Mouse (Mus musculus): ENCODE data around the gene Pla2g4a. TPM values are rescaled to one million over a fixed set of nuclear protein-coding genes. Genes with fewer than 3 reads are reported as not detected.

Gene Pla2g4a
- 2.4 and 5.9 TPM in 2 replicates for total RNA-seq (2014; rRNA removed; ENCODE audit: low replicate concordance)
- 2.8 and 3.1 TPM in 2 replicates for polyA plus RNA-seq (2015; fragmentation: Nextera tagmentation; extraction: Ambion mirVana)

DNA sequence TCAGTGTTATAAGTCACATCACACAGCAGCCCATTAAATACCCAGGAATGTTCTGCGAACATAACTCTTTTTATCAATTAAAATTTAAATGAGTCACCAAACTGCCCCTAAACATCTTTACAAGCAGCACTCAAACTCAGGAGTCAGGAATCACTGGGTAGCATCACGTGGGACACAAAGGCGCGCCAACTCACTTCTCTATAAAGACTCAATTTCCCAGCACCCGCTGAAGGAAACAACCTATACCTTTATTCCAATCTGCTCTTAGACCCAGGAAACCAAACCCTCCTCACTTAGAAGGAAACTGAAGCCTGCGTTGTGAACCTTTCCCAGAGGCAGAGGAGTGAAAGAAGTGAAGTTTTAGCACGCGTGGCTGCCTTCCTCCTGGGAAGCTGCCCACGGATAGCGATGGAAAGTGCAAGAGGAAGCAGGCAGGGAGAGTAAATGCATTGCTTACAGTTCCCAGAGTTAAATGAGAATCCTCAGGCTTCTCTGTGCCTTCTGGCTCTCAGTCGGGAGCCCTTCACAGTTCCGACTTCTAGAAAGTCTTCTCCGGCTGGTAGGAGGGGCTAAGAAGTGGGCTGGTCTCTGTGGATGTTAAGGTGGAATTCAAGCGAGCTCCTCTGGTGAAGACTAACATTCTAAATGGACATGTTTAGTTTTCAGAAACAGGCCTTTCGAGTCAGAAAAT is at the start of gene Pla2g4a:
Gene Pla2g4a (minus strand): TSS at position 557 of the 691 bp plus-strand sequence.
- 11% methylated on average over 15 of the region's 15 CpGs for WGBS
- Histone ChIP-seq H3K9me3 (replicated peaks; ENCODE audit: control insufficient read depth, low read length) (no peaks in the 10 kb centered on the region), H3K4me1 (ENCODE audit: control insufficient read depth, insufficient read depth) (no peaks in the 10 kb centered on the region; the same call in 1 of the 2 replicates), H3K36me3 (replicated peaks; ENCODE audit: control insufficient read depth, insufficient read depth, low read length) (no peaks in the 10 kb centered on the region), H3K27me3 (ENCODE audit: control insufficient read depth, insufficient read depth, low read length) (no peaks in the 10 kb centered on the region), H3K4me2 (ENCODE audit: low read depth, low read length) (peak within 1 kb of the TSS; percentile 86), H3K9ac (replicated peaks; ENCODE audit: low read depth, low read length) (peak within 1 kb of the TSS; percentile 60), H3K4me3 (ENCODE audit: low read depth, low read length) (peak within 1 kb of the TSS; percentile 63), H3K27ac (ENCODE audit: low read depth) (peak within 1 kb of the TSS; percentile 76; the same call in 1 of the 2 replicates)
- ATAC-seq (ENCODE audit: insufficient read depth, low read depth) (peak; percentile 58), DNase-seq (ENCODE audit: low spot score) (peak; percentile 10)
- TF ChIP-seq EP300 (IDR thresholded peaks at IDR 0.05; ENCODE audit: low read depth) = no peak
- TF ChIP-seq CTCF (IDR thresholded peaks at IDR 0.05; ENCODE audit: low read depth) = no peak

DNA sequence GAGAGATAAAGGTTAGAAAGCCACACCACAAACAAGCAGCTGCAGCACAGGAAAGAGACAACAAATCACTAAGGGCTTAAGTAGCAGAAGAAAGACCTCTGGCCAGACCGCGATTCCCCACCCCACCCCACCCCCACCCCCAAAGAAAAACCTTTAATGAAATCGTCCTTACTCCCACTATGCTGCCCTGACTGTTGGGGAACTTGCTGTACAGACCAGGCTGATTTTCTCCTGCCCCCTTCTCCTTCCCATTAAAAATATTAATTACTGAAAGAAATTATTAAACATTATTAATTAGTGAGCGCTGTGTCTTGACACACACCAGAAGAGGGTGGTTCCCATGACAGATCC is 49.5 kb upstream of the Pla2g4a start:
- Histone ChIP-seq H3K4me2 (ENCODE audit: low read depth, low read length) (no peak overlapping the region), H3K27me3 (ENCODE audit: control insufficient read depth, insufficient read depth, low read length) (no peaks in the 10 kb centered on the region), H3K36me3 (replicated peaks; ENCODE audit: control insufficient read depth, insufficient read depth, low read length) (no peaks in the 10 kb centered on the region), H3K9me3 (replicated peaks; ENCODE audit: control insufficient read depth, low read length) (no peaks in the 10 kb centered on the region), H3K27ac (ENCODE audit: low read depth) (no peak overlapping the region), H3K9ac (replicated peaks; ENCODE audit: low read depth, low read length) (no peak overlapping the region), H3K4me1 (ENCODE audit: control insufficient read depth, insufficient read depth) (no peaks in the 10 kb centered on the region), H3K4me3 (ENCODE audit: low read depth, low read length) (no peak overlapping the region)
- DNase-seq (ENCODE audit: low spot score) = no peak
- ATAC-seq (ENCODE audit: insufficient read depth, low read depth) = no peak
- WGBS = 67% methylated on average over 4 of the region's 4 CpGs
- no peak for TF ChIP-seq EP300 (IDR thresholded peaks at IDR 0.05; ENCODE audit: low read depth)
- no peak for TF ChIP-seq CTCF (IDR thresholded peaks at IDR 0.05; ENCODE audit: low read depth)

DNA sequence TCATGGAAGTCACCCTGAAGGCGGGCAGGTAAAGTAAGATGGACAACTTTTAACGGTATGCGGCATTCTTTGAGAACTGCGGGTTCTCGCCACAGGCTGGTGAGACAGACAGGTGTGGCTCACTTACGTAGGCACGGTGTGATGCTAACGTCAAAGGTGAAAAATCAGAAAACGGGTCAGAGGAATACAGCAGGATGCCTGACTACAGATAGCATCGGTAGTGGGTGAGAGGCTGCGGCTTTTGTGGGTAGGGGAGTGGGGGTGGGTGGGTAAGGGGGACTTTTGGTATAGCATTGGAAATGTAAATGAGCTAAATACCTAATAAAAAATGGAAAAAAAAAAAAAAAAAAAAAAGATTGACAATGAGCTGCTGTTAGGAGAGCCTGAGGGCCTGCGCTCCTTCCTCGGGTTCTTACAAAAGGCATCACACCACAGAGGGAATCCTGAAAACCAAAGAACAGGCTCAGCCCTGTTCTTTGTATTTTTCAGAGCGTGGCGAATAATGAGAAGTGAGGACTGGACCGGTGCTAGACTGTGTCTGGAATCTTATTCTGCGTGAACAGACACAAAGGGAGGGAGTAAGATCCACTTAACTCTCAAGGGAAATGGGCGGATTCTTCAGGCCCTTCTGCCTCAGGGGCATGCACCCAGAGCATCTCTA is 49.0 kb upstream of the Pla2g4a start:
- no peaks in the 10 kb centered on the region for H3K36me3 ChIP-seq (replicated peaks; ENCODE audit: control insufficient read depth, insufficient read depth, low read length)
- no peaks in the 10 kb centered on the region for H3K9me3 ChIP-seq (replicated peaks; ENCODE audit: control insufficient read depth, low read length)
- no peaks in the 10 kb centered on the region for H3K4me1 ChIP-seq (ENCODE audit: control insufficient read depth, insufficient read depth)
- TF ChIP-seq CTCF (IDR thresholded peaks at IDR 0.05; ENCODE audit: low read depth) = no peak
- no peak for TF ChIP-seq EP300 (IDR thresholded peaks at IDR 0.05; ENCODE audit: low read depth)
- ATAC-seq (ENCODE audit: insufficient read depth, low read depth) (no peak), DNase-seq (ENCODE audit: low spot score) (no peak)
- H3K27ac ChIP-seq (ENCODE audit: low read depth) = no peak overlapping the region
- no peaks in the 10 kb centered on the region for H3K27me3 ChIP-seq (ENCODE audit: control insufficient read depth, insufficient read depth, low read length)
- H3K4me2 ChIP-seq (ENCODE audit: low read depth, low read length) = no peak overlapping the region
- WGBS = 83% methylated on average over 18 of the region's 18 CpGs
- no peak overlapping the region for H3K4me3 ChIP-seq (ENCODE audit: low read depth, low read length)
- no peak overlapping the region for H3K9ac ChIP-seq (replicated peaks; ENCODE audit: low read depth, low read length)

DNA sequence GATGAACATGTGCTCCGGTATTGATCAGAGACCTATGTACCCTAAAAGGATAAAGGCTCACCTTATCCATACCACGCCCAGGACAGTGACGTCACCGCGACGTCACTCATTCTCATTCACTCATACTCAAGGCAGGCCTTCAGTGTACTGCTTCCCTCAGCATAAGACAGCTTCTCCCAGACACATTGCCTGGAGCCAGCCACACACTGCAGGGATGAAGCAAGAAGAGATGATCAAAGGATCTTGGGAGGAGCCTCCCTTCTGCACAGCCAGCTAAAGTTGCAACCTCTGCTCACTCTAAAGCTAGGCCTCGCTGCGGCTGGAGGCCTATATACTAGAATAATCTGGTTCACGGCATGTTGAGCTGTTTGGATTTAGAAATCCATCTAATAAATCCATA is 48.0 kb upstream of the Pla2g4a start:
- H3K9ac ChIP-seq (replicated peaks; ENCODE audit: low read depth, low read length) = no peak overlapping the region
- no peaks in the 10 kb centered on the region for H3K27me3 ChIP-seq (ENCODE audit: control insufficient read depth, insufficient read depth, low read length)
- TF ChIP-seq CTCF (IDR thresholded peaks at IDR 0.05; ENCODE audit: low read depth) = no peak
- no peak for TF ChIP-seq EP300 (IDR thresholded peaks at IDR 0.05; ENCODE audit: low read depth)
- WGBS = 86% methylated on average over 9 of the region's 9 CpGs
- no peaks in the 10 kb centered on the region for H3K4me1 ChIP-seq (ENCODE audit: control insufficient read depth, insufficient read depth)
- H3K27ac ChIP-seq (ENCODE audit: low read depth) = no peak overlapping the region
- ATAC-seq (ENCODE audit: insufficient read depth, low read depth) = no peak
- H3K4me2 ChIP-seq (ENCODE audit: low read depth, low read length) = no peak overlapping the region
- no peaks in the 10 kb centered on the region for H3K9me3 ChIP-seq (replicated peaks; ENCODE audit: control insufficient read depth, low read length)
- H3K4me3 ChIP-seq (ENCODE audit: low read depth, low read length) = no peak overlapping the region
- DNase-seq (ENCODE audit: low spot score) = no peak
- H3K36me3 ChIP-seq (replicated peaks; ENCODE audit: control insufficient read depth, insufficient read depth, low read length) = no peaks in the 10 kb centered on the region

DNA sequence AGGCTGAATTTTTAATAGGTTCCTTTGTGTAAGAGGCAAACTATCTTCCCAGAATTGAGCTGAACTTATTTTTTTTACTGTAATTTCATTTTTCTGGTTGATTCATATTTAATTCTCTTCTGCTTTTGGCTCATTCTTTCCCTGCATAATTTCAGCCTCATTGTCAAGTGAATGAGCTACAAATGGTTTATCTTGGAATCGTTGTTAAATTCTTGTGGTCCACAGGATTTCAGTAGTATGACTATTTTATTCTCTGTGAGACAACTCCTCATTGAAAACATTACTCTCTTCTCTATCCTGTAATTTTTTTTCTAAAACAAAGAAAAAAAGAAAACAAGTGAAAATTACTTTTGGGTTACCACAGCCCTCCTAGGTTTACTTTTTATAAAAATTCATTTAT is 14.5 kb upstream of the Pla2g4a start:
- WGBS = 70% methylated on average over 1 of the region's 1 CpGs
- Histone ChIP-seq H3K4me1 (ENCODE audit: control insufficient read depth, insufficient read depth) (no peaks in the 10 kb centered on the region), H3K9ac (replicated peaks; ENCODE audit: low read depth, low read length) (no peak overlapping the region), H3K9me3 (replicated peaks; ENCODE audit: control insufficient read depth, low read length) (no peaks in the 10 kb centered on the region), H3K4me2 (ENCODE audit: low read depth, low read length) (no peak overlapping the region), H3K27ac (ENCODE audit: low read depth) (no peak overlapping the region), H3K27me3 (ENCODE audit: control insufficient read depth, insufficient read depth, low read length) (no peaks in the 10 kb centered on the region), H3K36me3 (replicated peaks; ENCODE audit: control insufficient read depth, insufficient read depth, low read length) (no peaks in the 10 kb centered on the region), H3K4me3 (ENCODE audit: low read depth, low read length) (no peak overlapping the region)
- no peak for ATAC-seq (ENCODE audit: insufficient read depth, low read depth)
- TF ChIP-seq EP300 (IDR thresholded peaks at IDR 0.05; ENCODE audit: low read depth) (no peak), CTCF (IDR thresholded peaks at IDR 0.05; ENCODE audit: low read depth) (no peak)
- no peak for DNase-seq (ENCODE audit: low spot score)
